Mouse (Mus musculus) embryo, embryonic 11 days (tissue): ENCODE measurements around the gene Fzr1.

Experiments
- DNase-seq: peaks from one replicate; pipeline ENCODE4 v3.0.0-alpha.2; 2015

The Fzr1 gene

DNA sequence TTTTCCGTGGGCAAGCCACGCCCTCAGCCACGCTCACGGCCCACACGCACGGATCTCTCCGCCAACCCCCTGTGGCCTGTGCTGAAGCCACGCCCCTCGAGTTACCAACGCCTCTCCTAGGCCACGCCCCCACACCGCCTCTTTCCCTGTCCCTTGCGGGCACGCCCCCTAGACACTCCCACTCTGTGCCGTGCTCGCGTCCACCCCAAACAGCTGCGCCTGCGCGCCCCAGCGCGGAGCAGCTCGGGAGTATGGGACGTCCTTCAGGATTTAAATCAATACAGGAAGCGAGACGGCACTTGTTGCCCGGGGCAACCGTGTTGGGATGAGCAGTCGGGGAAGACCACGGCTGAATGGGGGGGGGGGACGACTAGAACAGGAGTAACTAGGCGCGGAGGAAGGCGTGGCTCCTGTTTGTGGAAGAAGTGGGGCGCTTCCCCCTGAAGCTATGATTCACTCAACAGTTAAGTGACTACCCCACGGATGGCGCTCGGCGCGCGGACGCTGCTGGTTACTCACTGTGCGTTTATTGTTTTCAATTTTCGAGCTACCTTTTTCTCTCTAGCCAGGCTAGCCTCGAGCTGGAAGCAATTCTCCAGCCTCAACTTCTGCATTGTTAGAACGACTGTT is 352 bp upstream of the Fzr1 start:
- DNase-seq: peak; percentile 100

DNA sequence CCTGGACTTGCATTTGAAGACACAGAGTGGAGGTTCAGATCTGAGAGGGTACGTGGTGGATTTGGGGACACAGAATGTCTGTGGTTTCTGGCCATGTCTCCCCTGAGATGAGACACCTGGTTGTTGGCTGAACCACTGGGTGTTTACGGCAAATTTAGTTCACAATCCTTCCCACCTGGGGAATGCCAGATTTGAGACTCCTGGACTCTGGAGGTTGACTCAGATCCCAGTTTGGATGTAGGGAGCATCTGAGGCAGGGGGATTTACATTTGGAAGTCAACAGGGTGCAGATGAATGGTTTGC is 1.0 kb downstream of the Fzr1 start:
- DNase-seq: no peak

DNA sequence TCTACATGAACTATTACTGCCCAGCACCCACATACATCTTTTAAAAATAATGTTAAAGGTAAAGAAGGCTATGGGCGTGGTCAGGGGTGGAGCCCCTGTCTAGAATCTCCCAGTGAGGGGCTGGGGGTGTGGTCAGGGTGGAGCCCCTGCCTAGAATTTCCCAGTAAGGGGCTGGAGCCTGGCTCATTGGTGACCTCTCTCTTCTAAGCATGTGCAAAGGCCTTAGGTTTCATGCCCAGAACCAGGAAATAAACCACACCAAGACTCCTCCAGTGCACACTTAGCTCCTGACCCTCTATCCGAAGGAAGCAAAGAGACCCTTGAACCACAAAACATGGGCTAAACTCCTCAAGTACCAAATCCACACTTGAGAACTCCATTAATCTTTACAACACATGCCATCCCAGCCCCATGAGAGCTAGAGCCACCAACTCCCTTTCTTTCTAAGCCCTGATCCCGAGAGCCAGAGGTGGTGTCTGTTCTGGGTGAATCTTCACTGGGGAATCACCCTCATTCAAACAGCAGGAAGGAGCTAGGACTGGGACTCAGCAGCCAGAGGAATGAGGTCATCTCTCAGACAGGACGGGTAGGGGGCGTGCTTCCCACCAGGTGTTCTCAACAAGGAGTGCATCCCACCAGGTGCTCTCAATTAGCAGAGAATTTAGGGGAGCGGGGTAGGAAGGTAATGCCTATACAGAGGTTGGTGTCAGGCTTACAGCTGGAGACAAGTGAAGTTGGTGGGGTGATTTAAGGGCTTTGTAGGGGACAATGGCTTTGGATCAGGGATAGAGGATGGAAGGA is 1.6 kb downstream of the Fzr1 start:
- DNase-seq: no peak

DNA sequence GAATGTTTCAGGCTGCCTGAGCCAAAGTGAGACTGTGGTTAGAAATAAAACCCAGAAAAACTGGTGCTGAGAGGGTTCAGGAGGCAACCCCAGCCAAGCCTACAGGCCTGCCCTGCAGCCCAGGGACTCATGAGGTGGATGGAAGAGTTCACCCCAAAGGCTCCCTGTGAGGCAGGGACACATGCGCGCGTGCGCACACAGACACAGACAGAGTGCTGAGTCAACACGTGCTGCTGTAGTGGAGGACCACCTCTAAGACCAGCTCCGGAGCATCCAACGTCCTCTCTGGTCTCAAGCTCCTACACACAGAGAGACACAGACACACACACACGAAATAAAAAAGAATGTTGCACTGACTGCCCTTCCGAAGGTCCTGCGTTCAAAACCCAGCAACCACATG is 3.0 kb downstream of the Fzr1 start:
- no peak for DNase-seq

DNA sequence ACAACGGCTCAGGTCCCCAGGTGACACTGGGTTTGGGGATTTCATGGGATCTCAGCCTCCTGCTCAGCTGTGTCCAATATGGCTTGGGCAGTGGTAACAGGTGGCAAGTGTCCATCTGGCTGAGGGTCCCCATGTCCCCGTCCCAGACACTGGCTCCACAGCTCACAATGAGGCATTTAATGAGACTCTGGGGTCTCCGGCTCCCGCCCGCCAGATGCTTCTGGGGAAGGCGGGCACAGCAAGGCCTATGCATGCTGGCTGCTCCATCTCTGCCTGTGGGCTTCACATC is 11.2 kb downstream of the Fzr1 start:
- no peak for DNase-seq

DNA sequence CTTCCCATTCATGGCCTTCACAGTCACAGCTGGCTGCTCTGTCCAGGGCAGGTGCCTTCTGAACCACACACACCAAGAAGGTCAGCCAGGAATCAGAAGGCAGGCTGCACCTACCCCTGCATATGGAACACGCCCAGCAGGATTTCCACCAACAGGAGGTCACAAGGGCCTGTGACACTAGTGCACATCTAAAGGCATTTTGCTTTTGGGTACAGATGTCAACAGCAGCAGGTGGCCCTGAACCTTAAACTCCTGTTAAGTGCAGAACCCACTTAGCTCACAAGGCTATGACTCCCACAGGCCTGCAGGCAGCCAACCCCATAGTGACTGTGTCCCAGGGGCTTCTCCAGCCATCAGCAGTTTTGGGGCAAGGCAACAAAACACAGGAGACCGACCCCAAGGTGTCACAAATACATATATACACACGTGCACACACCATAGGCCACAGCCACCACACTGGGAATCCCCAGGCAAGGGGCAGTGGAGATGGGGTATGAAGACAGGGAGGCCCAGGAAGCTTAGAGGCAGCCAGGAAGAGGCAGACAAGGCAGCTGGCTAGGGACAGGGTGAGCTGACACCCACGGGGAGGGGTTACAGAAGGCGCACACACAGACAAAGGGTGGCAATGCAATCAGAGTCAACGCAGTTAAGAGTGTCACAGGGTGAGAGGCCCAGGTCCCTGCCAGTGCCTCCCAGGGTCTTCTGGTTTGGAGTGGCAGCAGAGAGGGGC is 11.7 kb downstream of the Fzr1 start:
- DNase-seq: no peak

DNA sequence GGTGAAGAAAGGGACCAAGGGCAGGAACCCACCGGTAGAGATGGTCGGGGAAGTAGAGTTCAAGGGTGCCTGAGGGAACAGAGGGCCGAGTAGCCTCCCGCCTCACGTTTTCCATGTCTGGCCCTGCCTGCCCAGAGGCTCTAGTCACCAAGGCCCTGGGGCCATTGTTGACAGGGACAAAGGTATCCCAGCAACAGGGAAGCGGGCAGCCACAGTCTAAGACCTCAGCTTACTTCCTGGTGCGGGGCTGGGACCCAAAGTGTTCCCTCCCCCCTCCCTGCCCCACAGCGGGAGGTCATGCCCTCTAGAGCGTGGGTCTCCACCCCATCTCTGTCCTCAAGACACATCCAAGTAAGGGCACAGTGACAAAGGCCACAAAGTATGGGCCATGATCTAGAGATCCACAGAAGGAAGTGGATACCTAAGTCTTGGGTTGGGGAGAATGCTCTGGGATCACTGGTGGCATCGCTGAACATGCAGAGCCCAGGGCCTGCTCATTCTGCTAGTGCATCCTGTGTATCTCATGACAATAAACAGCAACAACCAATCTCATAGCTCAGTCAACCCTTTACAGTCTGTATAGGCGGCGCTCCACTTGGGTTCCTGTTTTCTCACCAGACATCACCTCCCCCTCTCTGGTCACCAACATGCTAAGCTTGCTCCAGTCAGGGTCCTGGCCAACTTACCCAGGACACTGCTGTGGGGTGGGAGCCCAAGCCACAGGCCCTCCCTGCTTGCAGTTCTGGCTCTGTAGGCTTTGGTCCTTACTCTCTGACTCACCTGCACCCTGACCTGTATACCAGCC is 12.4 kb downstream of the Fzr1 start, which contains the start of gene 4930404N11Rik:
Gene 4930404N11Rik, minus strand, starts transcription at position 145 of the 805 bp plus-strand sequence.
- peak; percentile 72 for DNase-seq

DNA sequence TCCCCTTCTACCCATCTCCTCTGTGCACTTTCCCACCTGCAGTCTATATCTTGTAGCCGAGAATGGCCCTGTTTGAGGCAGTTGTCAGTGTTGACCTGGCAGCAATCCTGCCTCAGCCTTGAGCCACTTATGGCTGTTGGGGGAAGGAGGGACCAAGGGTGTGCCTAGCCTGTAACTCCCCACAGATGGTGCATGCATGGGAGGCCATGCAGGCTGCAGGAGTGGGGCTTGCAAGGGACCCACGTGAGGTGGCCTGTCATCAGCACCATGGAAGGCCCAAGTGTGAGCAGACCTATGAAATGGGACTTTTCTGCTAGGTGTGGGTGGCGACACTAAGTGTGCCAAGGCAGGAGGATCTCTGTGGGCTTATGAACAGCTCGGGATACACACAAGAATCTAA is 13.2 kb downstream of the Fzr1 start:
- no peak for DNase-seq

DNA sequence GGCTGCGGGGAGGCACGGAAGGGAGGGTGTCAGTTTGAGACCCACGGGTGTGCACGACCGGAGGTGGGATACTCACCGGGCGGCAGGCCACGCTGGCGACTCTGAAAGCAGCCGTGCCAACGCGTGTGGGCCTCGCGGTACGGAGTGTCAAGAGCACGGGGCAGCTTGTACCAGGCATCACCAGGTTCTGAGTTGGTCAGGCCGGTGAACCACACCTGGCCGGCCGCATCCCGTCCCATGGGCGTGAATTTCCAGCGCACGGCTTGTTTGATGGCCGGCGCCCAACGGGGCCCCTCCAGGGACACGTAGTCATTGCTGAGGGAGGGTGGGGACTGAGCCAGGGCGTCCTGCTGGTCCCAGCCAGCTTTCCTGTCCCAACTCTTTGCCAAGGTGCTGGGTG is 13.7 kb downstream of the Fzr1 start:
- no peak for DNase-seq

DNA sequence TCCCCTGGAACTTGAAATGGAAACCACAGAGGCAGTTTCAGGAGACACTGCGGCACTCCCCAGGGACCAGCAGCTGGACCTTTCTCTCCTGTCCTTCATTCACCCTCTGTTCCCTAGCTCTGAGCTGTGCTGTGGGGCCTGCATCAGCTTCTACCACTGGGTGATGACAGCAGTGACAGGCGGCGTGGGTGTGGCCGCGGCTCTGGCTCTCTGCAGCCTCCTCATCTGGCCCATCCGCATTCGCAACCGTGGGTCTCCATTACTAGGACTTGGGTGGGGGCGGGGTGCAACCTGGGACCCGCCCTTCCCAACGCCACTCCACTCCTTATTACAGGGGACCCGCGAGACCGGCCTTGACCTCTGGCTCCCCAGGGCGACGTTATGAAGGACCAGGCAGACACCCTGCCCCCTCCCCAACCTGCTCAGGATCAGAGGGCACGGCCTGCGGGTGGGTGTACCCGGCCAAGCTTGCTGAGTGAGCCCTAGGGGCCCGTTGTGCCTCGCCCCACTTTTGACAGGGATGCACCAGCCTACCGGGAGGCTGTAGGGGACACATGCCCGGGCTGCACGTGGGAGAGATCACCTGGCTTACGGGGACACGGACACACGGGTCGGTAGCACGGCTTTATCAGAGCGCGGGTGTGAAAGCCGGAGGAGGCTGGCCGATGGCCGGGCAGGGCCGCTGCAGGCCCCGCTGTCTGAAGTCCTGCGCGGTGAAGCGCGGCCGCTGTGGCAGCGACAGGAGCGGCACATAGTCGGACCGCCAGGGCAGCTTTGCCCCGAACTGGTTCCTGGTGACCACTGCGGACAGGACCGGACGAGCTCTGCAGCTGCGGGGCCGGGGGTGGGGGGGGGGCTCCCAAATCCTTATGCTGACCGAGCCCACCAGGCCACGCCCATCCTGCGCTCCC is 14.6 kb downstream of the Fzr1 start:
- no peak for DNase-seq

DNA sequence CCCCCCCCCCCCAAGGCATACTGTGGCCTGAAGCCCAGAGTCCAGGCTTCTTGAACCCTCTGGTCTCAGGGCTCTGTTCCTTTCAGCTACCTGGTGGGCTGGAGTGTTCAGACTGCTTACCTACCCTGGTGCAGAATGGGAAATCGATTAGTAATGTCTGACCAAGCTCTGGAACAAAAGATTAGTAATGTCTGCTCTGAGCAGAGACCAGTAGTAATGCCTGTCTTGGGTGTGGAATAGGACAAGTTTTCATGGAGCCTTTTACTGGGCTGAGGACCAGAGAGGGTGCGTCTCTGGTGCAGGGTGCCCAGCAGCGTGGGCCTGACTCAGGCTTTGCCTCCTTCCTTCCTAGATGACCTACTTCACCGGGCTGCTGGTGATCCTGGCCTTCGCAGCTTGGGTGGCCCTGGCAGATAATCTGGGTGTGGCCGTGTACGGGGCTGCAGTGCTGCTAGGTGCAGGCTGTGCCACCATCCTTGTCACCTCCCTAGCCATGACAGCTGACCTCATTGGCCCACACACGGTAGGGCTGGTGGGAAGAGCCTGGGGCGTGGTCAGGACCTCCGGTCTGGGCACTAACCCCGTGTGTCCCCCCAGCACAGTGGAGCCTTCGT is 15.9 kb downstream of the Fzr1 start:
- DNase-seq: no peak

DNA sequence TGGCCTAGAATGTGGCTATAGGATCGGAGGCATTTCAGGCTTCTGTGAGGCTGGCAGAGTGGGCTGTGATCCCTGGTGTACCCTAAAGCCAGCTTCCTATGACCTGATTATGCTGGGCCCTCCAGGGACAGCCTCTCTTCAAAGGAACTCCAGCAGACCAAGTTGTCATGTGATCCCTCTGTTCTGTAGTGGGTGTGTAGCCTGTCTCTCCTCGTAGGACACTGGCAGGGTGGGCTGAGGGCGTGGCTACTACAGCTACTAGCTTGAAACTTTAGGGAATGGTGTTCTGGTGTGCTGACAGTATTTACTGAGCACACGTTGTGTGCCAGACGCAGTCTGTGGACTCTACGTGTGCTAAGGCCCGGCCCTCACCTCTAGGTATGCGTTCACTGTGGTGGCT is 17.6 kb downstream of the Fzr1 start:
- no peak for DNase-seq

DNA sequence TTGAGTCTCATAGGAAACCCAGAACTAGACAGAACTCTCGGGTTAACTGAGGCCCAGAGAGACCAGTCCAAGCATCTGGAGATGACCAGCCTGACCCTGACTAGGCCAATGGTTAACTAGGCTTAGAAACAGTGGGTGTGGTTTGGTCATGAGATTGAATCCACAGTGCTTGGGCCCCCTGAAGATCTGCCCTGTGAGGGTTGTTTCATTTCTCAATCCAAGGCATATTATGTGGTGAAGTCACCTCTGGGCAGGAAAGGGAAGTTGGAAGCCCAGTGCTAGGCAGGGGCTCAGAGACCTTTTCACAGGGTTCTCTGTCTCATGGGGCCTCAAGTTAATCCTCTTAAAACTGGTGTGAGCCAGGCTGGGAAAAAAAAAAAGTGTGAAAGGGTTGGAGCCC is 19.5 kb downstream of the Fzr1 start:
- no peak for DNase-seq

DNA sequence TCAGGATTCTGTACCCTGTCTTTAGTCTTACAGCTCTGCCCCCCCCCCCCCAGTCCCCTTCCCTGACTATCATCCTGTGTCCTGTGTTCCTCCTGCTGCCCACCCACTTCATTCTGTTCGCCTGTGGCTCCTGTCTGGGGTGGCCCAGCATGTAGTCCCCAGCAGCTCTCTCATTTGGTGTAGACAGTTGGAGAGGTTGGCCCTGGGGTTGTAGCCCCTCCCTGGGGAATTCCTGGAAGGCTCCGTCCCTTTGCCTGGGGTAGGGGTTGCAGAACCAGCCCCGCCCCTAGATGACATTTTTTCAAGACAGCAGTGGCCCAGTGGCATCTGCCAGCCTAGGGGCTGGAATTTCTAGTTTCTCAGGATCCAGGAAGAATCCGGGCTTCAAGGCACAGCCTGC is 20.1 kb downstream of the Fzr1 start:
- no peak for DNase-seq

DNA sequence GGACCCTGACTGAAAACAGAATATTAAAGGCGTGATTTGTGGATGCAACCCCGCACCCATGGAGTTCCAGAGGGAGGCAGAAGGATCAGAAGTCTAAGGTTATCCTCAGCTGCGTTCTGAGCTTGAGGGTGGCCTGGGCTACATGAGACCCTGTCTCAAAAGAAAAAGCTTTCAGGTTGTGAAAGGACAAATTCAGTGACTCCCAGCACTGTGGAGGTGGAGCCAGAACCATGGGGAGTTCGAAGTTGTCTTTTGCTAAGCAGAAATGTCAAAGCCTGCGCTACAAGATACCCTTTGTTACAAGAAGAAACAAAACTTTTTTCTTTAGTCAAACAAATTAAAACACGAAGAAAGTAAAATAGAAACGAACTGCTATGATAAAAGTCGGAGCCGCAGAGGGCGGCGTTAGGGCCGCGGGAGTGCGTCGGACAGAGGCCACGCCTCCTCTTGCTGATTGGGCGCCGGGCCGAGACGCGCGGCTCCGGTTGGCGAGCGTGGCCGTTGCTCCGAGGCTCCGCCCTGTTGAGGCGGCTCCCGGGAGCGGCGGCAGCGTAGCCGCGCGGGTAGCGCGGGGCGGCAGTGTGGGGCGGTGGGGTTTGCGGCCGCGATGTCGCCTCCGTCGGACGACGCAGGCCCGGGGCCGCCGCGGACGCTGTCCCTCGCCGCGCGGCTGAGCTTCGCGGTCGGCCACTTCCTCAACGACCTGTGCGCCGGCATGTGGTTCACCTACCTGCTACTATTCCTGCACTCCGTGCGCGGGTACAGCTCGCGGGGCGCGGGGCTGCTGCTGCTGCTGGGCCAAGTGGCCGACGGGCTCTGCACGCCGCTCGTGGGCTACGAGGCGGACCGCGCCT is 21.1 kb downstream of the Fzr1 start, which contains the start of gene Mfsd12:
Gene Mfsd12, plus strand, starts transcription at position 501 of the 854 bp plus-strand sequence.
- peak; percentile 96 for DNase-seq

DNA sequence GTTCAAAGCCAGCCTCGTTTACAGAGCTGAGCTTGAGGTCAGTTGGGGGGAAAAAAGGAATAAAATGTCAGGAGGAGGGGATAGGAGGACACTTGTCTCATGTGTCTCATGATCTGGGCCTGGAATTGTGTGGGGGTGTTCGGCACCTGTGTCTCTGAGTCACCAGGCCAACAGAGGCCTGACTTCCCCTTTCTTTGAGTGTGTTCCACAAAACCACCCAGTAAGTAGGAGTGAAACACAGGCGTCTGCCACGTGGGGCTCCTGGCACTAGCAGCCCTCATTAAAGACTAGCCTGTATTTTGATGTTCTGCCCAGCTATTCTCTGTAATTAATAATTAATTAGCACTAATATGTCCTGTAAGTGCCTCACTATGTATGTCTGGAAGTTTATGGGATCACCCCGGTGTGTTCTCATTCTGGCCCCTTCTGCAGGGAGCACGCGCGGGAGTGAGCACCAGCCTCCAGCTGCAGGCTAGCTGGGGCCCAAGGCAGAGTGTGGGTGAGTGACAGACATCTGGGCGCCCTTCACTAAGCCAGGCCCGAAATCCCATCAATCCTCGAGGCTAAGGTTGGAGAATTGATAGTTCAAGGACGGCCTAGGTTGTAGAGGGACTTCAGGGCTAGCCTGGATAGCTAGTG is 21.8 kb downstream of the Fzr1 start:
- no peak for DNase-seq

DNA sequence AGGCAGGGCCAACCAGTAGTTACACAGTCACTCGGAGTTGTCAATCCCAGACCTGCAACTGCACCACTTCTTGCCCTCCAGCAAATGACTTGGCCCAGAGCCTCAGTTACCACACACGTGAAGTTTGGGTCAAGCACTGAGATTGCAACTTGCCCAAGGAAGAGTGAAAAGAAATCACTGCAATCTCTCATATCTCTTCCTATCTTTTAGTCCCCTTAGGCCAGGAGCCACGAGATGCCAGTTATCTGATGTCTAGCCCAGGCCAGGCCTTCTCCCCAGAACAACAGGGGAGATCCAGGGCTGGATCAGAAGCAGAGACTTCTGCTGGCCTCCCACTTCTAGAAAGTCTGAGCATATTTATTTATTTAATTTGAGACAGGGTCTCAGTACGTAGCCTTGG is 22.8 kb downstream of the Fzr1 start:
- DNase-seq: no peak

DNA sequence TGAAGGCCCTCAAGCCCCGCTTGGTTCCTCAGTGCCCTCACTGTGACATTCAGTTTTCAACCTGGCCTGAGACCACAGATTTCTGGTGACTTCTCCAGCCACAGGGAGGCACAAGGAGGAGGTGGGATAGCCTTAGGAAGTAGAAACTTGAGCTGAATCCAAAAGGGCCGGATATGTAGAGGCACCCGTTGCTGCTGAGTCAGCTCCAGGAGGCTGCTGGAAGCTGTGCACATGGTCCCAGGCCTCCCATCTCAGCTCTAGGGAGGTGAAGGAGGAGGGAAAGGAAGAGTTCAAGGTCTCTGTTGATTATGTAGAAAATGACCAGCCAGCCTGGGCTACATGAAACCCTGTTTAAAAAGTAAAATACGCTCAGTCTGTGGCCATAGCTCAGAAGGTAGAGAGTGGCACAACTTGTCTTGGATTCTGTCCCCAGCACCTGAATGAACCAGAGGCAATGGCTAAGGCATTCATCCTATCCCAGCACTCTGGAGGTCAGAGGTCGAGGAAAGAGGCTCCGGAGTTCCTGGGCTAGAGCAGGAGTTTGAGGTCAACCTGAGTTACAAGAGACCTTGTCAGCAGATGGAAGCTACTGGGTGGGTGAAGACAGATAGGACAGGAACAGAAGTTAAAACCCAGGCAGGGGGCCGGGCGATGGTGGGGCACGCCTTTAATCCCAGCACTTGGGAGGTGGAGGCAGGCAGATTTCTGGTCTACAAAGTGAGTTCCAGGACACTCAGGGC is 23.4 kb downstream of the Fzr1 start:
- DNase-seq: no peak

DNA sequence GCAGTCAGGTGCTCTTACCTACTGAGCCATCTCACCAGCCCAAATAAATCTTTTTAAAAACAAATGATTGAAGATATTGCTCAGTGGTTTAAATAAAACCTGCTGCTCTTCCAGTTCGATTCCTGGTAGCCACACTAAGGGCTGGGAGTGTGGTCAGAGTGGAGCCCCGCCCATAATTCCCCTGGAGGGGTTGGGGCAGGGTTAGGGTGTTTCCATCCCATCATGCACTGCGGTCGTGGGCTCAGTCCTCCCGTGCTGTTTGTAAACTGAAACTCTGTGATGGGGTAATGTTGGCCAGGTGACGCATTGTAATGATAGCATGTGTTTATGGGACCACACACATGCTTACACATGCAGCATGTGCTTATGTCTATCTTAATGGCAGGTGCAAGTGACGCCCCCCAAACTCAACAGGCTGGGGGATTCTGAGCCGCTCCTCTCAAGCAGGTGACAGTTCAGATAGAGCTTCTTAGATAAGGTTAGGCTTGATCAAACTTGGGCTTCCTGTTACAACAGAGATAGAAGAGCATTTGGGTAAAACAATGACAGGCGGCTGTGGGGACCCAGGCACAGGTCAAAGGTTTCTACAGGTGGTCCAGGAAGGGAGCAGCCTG is 26.5 kb downstream of the Fzr1 start:
- DNase-seq: no peak
